Mouse (Mus musculus): ENCODE measurements around the gene Asb8.

Gene Asb8

DNA sequence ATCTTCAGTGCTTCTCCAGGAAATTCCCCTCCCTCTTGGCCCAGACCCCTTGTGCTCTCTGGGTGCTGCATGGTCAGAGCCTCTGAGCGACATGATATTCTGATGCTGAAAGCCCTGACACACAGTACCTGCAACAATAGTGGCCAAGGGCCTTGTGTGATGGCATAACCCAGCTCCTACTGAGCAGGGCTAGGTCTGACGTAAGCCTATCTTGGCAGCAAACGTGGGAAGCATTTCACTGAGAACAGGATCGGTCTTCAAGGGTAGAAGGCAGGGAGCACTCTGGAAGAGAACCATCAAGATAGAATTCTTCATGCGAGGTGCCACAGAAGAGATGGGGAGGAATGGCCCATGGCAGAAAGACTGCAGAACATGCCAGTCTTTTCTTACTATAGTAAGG lies at the start of gene Asb8:
Gene Asb8 (minus strand): TSS at position 101 of the 400 bp plus-strand sequence.
- DNase-seq (ENCODE audit: low spot score) = no peak

DNA sequence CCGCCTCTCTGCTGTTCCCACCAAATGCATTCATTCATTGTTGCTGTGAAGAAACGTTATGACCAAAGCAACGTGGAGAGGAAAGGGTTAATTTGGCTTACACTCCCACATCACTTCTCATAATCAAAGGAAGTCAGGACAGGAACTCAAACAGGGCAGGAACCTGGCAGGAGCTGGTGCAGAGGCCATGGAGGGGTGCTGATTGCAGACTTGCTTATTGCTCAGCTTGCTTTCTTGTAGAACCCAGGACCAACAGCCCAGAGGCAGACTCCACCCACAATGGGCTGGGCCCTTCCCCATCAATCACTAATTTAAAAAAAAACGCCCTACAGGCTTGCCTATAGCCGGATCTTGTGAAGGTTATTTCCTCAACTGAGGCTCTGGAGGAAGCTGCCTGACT lies 48.7 kb upstream of the Asb8 start:
- DNase-seq (ENCODE audit: low spot score) = no peak

DNA sequence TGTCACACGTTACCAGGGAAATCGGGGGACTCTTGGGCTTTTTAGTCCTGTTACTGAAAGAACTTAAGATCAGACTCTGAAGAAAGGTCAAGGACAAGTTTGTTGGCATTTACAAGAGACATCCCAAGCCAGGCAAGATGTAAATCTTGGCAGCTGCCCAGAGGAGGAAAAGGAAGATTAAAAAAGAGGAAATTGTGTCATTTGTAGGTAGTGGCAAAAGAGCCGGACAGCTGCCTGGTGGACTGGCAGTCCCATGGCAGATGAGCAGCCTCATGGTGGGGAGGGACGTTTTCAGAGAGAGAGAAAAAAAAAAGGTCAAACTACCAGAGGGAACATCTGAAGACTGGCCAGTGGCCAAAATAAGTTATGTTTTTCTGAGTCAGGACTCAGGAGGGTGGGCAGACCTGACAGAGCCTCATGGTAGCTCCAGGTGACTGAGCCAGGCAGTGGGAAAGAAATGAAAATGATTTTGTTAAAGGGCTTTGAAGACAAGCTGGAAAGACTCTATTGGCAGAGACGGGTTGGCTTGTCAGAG lies 48.0 kb upstream of the Asb8 start:
- no peak for DNase-seq (ENCODE audit: low spot score)

DNA sequence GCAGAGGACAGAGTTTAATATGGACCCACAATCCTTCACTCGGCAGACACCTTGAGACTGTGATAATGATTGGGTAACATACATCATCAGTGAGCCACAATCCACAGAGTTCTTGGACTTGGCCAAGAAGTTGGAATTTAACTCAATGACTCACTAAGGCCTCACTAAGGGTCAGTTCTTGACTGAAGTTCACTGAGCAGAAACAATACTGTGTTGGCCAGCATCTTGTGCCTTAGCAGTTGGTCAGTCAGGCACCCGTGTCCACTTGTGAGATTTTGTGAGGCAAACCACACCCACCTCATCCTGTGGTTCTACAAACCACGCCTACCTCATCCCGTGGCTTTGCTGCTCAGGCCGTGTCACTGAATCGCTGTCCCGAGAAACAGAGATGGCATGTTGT lies 44.3 kb upstream of the Asb8 start:
- DNase-seq (ENCODE audit: low spot score) = no peak

- DNase-seq (ENCODE audit: low spot score) = no peak
These were observed 30.0 kb upstream of the Asb8 start, which contains the start of gene Olfr288 for GRCm38 (mm10) chr15:98195442-98195841. Gene Olfr288, minus strand, starts transcription at chr15:98195542.

DNA sequence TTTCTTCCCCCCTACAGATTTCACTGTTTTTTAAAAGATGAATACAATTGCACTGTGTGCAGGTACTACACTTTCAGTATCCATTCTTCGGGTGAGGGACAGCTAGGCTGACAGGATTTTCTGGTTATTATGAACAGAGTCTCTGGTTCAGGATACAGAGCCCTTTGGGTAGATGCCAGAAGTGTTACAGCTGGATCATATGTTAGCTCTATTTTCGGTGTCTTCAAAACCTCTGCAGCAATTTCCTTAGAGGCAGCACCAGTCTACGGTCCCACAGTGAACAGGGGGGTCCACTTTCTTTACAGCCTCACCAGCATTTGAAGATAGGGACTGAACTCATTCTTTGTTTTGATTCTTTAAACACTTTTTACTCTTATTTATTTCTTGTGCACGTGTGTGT lies 19.0 kb upstream of the Asb8 start:
- DNase-seq (ENCODE audit: low spot score) = no peak

GRCm38 (mm10) chr15:98181856-98182570 lies 16.6 kb upstream of the Asb8 start:
- no peak for DNase-seq (ENCODE audit: low spot score)

DNA sequence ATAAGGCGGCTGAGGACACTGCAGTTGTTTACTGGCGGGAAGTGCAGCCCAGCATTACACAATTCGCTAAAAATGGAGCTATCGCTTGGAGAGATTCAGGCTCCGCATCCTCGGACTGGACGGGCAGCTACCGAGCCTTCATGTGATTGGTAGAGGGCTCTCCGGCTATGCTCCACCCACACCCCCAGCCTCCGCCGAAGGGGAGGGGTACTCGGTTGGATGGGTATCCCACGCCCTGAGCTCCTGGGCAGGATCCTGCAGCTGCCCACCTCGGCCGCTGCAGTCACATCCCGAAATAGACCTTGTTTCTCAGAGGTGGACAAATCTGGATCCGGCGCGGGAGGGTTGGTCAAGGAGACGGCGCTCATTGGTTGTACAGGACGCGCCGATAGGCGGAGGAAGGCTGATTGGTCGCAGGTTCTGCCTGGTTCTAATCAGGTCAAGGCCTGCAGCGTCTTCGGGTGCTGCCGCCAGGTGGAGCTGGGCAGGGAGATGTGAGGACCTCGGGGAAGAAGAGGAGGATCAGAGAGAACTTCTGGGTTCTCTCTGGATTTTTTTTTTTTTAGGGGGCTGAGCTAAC lies 15.8 kb upstream of the Asb8 start:
- peak; percentile 92 for DNase-seq (ENCODE audit: low spot score)

DNA sequence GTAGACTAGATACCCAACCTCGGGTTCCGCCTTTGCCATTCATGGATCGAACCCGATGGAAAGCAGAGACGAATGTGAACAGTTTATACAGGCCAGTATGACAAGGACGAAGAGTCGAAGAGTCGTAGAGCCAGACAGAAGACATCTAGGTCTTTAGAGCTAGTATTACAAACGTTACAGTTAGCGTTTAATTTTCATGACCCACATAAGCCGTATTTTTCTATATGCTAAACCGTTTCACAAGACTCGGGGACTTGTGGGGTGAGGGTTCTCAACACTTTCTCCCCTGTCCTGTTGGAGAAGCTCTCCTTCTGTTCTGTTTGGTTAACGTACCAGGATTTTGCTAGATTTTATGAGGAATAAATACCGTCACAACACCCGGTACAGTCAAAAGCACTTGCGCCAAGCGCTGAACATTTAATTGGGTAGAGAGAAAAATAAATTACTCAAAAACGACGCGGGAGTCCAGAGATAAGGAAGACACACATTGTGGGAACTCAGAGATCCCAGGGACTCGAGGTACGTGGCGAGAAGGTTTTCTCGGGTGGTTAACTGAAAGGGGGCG lies 15.2 kb upstream of the Asb8 start:
- DNase-seq (ENCODE audit: low spot score) = no peak

DNA sequence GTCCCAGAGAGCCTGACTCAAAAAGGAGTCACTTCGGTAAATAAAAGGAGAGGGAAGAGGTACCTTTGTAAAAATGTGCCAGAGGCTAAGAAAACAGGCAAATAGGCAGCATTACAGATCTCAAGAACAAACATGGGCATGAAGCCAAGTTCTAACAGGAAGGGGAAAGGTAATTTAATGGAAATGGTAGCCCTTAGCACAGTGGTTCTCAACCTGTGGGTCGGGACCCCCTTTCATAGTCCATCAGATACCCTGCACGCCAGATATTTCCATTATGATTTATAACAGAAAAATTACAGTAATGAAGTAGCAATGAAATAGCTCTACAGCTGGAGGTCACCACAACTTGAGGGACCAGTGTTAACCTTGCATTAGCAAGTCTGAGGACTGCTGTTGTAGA lies 11.9 kb upstream of the Asb8 start:
- no peak for DNase-seq (ENCODE audit: low spot score)

DNA sequence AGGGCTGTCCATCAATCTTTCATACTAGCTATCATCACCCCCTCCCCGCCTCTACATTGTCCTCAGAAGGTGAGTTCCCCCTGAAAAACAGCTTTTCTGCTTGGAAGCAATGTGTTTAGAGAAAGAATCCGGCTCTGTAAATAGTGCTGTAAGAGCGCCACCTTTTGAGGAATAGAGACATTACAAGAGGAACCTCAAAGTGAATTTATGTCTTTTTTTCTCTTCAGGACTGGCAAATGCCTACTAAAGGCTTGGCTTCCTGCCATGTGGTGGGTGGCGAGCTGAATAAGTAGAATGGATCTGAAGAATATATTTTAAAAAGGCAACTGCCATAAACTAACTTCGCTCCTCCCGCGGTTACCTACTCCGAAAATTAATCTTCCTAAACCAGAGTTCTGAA lies 8.4 kb upstream of the Asb8 start:
- DNase-seq (ENCODE audit: low spot score) = peak; percentile 86

DNA sequence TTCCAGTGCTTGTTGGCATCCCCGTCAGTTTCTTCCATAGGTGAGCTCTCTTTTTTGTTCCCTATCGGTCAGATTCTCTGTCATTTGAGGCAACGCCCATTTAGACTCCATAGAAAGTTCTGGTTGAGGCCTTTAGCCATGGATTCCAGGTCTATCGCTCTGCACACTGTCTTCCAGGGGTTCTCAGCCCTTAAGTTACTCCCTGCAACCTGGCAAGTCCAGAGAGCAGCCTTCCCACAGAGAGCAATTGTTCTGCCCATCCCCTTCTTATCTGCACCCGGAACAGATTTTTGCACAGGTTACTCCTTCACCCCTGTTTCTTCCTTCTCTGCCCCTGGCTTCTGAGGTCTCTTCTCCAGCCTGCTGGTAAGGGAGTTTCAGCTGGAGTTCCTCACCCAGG lies 6.7 kb upstream of the Asb8 start:
- DNase-seq (ENCODE audit: low spot score) = no peak

DNA sequence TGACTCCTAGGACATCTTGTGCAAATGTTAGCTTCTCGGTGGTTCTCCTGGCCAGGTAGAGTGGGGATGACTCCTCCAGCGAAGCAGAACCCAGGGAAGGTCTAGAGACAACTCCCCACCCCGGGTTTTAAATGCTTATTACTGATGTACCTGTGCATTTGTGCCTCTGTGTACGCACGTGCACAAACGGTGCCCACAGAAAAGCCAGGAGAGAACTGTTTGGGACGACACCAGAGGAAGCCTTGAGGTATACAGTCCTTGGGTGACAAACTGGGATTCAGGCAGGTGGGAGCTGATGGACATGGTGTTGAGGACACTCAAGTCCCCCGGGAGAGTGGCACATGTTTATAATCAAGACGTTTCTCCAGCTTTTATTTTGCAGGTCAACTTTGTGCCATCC lies 5.5 kb upstream of the Asb8 start:
- DNase-seq (ENCODE audit: low spot score) = no peak

DNA sequence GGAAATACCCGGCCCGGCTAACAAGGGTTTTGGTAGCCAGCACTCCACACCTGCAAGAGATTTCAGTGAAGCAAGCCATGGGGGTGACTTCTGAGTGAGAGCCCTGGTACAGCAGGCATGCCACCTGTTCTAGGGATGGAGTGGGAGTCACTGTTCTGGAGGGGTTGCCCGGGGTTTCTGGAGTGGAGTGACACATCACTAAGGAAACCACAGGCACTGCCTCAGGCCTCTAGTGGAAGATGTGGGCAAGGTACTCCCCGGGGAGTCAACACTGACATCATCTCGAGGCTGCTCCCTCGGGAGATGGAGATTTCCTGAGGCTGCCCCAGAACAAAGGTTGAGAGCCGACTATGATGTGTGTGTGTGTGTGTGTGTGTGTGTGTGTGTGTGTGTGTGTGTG lies 4.9 kb upstream of the Asb8 start:
- peak; percentile 58 for DNase-seq (ENCODE audit: low spot score)

DNA sequence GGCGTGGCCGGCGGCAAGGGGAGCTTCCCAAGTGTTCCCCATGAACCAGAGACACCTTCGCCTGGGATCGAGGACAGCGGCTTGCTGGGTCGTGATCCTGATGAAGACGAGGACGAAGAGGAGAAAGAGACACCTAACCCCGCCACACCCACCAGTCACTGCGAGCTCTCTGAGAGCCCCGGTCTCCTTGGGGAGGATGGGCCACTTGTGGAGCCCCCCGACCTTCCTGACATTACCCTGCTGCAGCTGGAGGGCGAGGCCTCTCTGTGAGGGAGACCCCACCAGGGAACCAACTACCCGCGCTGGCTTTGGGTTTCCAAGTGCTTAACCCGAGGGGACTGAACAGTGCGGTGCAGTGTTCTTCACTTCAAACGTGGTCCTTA lies 3.2 kb upstream of the Asb8 start:
- DNase-seq (ENCODE audit: low spot score) = no peak

DNA sequence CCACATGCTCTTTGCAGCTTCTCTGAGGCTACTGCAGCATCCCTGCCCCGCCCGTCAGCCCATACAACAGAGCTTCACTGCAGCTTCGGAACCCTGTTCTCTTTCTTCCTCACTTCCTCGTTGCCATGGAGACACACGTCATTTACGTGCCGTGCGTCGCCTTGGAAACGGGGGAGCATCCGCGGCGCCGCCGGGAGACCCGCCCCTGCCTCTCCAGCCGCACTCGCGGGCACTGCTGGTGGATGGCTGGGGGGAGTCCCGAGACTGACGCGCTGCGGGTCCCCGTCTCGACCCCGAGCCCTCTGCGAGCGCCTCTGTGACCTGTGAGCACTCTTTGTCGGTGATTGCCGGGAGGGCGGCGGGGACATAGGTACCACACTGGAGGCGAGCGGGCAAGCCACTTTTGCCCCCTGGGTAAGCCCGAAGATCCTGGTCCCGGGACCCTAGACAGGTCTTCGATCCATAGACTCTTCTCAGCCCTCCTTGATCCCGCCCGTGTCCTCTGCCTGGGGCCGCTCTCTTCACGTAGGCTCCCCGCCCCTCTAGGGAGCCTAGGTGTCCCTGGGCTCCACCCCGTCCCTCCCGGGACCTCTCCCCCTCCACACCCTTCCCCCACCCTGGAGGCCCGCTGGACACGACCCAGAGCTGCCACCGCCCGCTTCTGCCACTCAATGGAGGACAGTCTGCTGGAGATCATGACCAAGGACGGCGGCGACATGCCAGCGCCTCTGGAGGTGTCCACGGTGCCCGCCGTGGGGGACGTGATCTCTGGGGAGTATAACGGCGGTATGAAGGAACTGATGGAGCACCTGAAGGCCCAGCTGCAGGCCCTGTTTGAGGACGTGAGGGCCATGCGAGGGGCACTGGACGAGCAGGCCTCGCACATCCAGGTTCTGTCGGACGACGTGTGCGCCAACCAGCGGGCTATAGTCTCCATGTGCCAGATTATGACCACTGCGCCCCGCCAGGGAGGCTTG lies 2.5 kb upstream of the Asb8 start:
- DNase-seq (ENCODE audit: low spot score) = peak; percentile 91

DNA sequence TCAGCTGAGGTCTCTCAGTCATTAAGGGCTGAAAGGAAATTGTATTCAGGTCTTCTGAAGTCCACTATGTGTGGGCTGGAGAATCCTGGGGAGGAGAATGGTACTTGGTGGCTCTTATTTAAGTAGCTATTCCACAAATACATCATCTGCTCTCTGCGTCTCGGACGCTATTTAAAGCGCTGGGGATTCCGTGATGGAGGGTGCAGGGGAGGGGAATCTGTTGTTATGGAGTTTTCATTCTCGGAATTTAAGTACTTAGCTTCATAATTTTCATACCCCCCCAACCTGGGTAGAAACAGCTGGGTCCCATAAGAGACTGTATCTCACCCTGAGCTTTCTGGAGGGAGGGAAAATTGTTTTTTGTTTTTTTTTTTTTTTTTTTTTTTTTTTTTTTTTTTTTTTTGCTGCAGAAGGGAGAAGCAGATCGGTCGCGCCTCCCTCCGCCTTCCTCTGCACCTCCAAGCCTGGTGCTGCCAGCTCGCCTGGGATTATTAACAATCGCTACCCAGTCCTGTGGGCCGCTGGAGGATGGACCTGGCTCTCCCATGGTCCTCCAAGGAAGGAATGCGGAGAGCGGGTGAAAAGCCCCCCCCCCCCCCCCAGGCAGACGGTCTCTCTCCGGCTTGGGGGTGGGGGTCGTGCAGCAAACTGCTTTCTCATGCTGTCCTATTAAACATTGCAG lies 1.7 kb upstream of the Asb8 start, which contains the start of gene Ccdc184:
Gene Ccdc184 (plus strand): TSS at position 196 of the 682 bp plus-strand sequence.
- DNase-seq (ENCODE audit: low spot score) = no peak

- DNase-seq (ENCODE audit: low spot score) = no peak
These were observed 2.9 kb downstream of the Asb8 start for GRCm38 (mm10) chr15:98162561-98162960.

DNA sequence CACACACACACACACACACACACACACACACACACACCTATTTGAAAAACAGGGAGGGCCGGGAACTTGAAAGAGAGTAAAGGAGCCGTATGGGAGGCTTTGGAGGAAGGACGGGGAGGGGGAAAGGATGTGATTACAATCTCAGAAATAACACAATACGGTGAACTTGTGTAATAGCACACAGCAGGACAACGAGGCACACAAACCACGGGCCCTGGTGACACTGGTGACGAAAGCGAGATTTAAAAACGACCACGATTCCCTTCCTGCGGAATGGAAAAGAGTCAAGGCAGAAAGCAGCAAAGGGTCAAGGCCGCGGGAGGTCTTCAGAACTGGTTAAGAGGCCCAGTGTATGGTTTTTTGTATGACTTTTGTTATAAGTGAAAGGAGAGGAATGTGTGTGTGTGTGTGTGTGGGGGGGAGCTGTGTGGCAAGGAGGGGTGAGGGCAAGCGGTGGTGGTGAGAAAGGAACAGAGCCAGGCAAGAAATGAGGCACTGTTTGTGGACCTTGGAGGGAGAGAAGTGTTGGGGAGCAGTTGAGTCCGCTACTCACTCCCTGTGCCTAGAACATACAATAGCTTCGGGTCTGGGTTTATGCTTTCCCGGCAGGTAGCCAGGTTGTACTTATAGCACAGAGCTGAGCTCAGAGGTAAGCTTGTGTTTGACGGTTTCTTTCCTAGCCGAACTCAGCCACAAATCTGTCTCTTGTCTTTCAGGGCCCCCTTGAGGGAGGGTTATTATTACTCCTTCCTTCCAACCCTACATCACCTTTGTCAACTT lies 4.2 kb downstream of the Asb8 start:
- DNase-seq (ENCODE audit: low spot score) = no peak

DNA sequence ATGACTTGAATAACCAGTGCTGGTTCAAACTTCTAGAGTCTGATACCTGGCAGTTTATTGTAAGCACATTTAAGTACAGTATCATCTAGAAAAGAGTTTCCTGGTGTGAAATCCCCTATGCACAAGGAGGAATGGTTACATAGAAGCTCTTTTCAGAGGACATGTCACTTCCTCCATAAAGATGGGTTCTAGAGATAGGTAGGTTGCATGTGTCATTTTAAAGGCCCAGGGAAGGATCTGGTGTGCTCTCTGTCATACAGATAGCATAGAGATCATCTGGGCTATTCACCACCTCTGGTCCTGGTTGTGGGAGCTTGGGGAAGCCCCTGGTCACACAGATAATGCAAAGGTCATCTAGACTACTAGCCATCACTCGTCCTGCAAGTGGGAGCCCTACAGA lies 8.2 kb downstream of the Asb8 start:
- no peak for DNase-seq (ENCODE audit: low spot score)

GRCm38 (mm10) chr15:98155944-98156343 lies 9.5 kb downstream of the Asb8 start:
- no peak for DNase-seq (ENCODE audit: low spot score)

Measured in layer of hippocampus, adult 11-12 months (tissue).